Mouse (Mus musculus) cerebellum, adult 2 months (tissue): ENCODE results near the gene Med29. TPM values are rescaled to one million over a fixed set of nuclear protein-coding genes. Genes with fewer than 3 reads are reported as not detected.

ENCODE experiments used
- DNase-seq, 2 experiments: peaks; one replicate each; pipeline ENCODE4 v3.0.0; 2021
- H3K27ac ChIP-seq: fragments of 200-500 bp; 2 replicates; pipeline ENCODE4 v1.5.1; 2012; ENCODE audit warnings: low read length, control low read depth, inconsistent platforms; ENCODE audit not compliant: insufficient read depth
- H3K27me3 ChIP-seq: fragments of 200-500 bp; 2 replicates; pipeline ENCODE4 v1.6.1; 2012; ENCODE audit warnings: inconsistent platforms, mild to moderate bottlenecking, low read length, moderate library complexity; ENCODE audit not compliant: control insufficient read depth, insufficient read depth
- H3K4me1 ChIP-seq: fragments of 200-500 bp; 2 replicates; pipeline ENCODE4 v1.6.1; 2011; ENCODE audit warnings: low read length; ENCODE audit not compliant: control insufficient read depth, insufficient read depth
- H3K4me3 ChIP-seq: fragments of 200-500 bp; replicated peaks from 2 replicates; pipeline ENCODE3; 2011; ENCODE audit warnings: mild to moderate bottlenecking, low read depth, low read length, control low read depth; ENCODE audit not compliant: insufficient read depth
- CTCF ChIP-seq: fragments of 200-500 bp; IDR thresholded peaks from 2 replicates; pipeline ENCODE4 v1.5.1; 2011; ENCODE audit warnings: low read depth, mild to moderate bottlenecking, control low read depth, low read length, moderate library complexity, borderline replicate concordance; ENCODE audit not compliant: insufficient read depth
- POLR2A ChIP-seq: fragments of 200-500 bp; IDR thresholded peaks from 2 replicates; pipeline ENCODE4 v1.6.1; 2011; ENCODE audit warnings: low read length, control low read depth, borderline replicate concordance; ENCODE audit not compliant: insufficient read depth
- WGBS: fragments of 180-500 bp; shearing (Covaris S2); methylation state at CpG from one replicate; pipeline ENCODE4 v1.1.7; 2018; 5-methylcytosine and 5-hydroxymethylcytosine counted together
- polyA plus RNA-seq: library from polyadenylated mRNA; depleted of rRNA; stranded (reverse); fragments of >200 nt; gene quantifications from 2 replicates; pipeline ENCODE4 v1.2.3, GENCODE M21; 2012

Gene Med29
- polyA plus RNA-seq, 1 experiment = 49.5 TPM

DNA sequence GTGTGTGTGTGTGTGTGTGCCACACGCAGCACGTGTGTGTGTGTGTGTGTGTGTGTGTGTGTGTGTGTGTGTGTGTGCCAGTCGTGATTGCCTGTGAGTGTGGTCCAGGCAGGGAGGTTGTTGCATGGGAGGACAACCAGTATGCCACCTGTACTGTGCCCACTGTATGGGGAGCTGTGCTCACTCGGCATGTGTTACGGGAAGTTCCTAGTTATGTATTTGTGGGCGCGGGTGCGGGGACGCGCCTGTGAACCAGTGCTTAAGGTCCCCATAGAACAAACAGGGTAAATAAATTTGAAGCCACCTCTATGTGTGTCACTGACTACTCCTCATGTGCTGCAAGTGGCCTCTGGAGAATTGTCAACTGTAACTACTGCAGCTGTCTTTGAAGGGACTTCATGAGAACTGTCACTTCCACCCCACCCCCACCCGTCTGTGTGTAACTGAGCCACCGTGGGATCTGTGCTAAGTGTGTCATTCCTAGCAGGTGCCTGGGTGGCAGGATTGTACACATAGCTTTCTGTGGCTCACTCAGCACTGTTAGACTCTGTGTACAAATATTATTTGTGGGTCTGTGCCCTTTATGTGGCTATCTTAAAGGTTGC is 10.1 kb downstream of the Med29 start:
- H3K4me1 ChIP-seq = peaks cover 13% of the 10 kb centered on the region
- H3K27ac ChIP-seq = peak overlapping the region; percentile 26; the same call in 1 of the 2 replicates
- 51% methylated on average over 12 of the region's 12 CpGs for WGBS
- no peak for DNase-seq
- H3K27me3 ChIP-seq = no peaks in the 10 kb centered on the region
- TF ChIP-seq POLR2A = no peak
- no peak for TF ChIP-seq CTCF
- peak overlapping the region; percentile 58 for H3K4me3 ChIP-seq

DNA sequence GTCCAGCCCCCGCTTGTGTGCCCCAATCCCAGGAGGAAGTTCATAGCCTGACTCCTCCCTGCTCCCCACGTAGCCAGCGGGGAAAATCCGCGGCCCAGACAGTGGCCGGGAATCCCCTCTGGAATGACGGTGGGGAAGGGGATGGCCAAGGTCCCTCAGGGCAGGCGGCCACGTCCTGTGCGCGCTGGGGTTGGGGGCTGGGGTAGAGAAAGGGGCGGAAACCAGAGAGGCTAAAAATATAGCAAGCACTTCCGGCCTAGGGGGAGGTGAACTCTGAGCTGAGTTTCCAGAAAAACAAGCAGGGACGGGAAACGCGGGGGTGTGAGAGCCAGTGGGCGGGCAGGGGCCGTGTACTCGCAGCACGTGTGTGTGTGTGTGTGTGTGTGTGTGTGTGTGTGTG is 10.6 kb downstream of the Med29 start:
- peak; percentile 31 to 43 for DNase-seq
- TF ChIP-seq POLR2A = no peak
- TF ChIP-seq CTCF = no peak
- no peaks in the 10 kb centered on the region for H3K27me3 ChIP-seq
- peak overlapping the region; percentile 88 for H3K27ac ChIP-seq
- peak overlapping the region; percentile 58 for H3K4me3 ChIP-seq
- WGBS = 5% methylated on average over 20 of the region's 20 CpGs
- H3K4me1 ChIP-seq = peaks cover 13% of the 10 kb centered on the region

DNA sequence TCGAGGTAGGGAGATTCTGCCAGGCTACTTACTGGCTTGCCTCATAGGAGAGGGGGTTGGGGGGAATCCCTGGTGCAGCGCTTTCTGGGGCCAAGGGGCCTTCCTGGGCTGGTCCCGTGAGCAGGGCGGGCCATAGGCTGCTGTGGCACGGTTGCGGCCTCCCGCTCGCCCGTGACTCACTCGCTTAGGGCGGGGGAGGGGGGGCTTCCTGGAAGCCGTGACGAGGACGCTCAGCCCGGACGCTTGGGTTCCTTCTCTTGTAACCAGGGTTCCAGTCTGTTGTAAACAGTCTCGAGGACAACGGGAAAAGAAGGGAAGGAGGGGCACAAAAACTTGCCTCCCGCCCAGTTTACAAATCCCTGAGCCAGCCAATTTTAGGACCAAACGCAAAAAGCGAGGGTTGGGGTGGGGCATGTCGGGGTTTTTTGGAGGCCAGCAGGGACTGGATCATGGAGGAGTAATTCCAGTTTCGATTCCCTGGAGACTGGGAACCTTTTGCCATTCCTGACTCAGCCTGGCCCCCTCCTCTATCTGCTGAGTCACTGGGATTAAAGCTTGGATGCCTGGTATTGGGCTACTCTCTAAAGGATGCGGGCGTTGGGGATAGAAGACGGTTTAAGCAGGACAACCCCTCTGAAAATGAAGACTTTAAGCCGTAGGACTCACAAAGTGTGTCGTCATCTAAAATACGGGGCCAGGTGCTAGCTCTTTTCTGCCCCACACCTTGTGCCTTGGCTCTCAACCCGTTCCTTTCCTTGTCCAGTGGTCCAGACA is 11.3 kb downstream of the Med29 start:
- Histone ChIP-seq H3K27me3 (no peaks in the 10 kb centered on the region), H3K4me3 (peak overlapping the region; percentile 58), H3K4me1 (peaks cover 13% of the 10 kb centered on the region), H3K27ac (peak overlapping the region; percentile 88)
- 18% methylated on average over 30 of the region's 30 CpGs for WGBS
- no peak for TF ChIP-seq POLR2A
- no peak for TF ChIP-seq CTCF
- DNase-seq = peak; percentile 36 to 45

DNA sequence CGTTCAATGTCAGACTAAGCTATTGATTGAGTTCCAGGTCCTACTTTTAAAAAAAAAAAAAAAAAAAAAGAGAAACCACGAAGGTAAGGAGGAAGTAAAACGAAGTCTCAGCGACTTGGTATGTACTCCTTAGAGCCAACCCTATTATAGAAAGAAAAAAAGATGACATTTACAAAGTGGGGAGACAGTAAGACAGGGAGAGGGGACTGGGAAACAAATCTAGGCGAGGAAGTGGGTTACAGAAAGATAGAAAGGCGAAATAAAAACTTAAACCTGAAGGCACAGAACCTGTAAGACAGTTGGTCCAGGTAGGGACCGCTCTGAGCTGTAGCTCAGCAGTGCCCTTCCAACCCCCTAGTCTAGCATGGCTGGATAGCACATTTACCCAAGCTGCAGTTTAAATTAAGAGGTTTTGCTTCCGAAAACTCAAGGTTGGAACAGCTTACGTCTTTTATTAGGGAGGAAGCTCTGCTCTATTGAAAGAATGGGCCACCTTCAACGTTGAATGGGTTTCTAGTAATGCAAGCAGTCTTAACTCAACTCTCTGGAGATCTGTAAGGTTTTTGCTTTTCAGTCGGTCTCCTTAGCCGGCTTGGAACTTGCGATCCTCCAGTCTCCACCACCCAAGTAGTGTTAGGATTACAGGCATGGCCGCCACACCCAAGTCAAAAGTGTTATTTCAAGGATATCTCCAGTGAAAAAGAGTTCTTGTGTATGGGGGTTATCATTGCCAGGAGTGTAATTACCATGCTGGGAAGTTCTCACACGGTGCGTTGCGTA is 12.1 kb downstream of the Med29 start, which contains the start of gene Zfp36:
Gene Zfp36 (minus strand): TSS at position 17 of the 780 bp plus-strand sequence.
- TF ChIP-seq POLR2A (no peak), CTCF (no peak)

DNA sequence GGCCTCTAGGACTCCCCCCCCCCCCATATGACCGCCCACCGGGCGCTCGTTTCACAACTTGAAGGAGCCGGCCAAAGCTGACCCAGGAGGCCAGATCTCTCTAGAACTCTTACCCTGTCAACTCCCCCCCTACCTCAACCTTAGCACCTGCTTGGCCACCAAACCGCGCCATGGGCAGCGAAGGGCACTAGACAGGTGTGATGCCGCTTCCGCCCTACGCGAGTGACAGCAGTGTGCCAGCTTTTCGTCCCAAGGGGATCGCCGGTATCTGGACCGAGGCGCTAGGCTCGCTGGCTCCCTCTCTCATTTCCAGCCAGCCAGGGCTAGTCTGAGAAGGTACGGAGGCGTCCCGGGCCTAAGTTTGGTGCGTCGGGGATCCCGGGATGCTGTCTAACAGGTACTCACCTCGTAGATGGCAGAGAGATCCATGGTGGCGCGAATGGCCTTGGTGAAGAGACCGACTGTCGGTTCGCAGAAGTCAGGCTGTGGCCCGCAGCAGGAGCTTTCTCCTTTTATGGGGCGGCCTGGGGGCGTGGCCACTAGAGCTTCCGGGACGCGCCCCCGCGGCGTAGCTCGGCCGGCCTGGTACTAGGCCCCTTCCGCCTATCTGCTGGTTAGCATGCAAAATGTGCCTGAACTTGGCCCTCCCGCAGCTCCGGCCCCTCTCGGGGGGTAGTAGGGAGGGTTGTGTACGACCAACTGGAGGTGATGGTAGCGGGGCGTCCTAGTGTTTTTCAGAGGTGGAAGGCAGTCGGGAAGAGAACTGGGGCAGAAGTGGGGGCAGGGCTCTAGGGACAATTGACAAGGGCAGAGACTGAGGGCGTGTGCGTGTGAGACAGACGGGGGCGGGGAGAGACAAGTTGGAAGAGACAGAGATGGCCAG is 13.5 kb downstream of the Med29 start:
- TF ChIP-seq CTCF (no peak), POLR2A (peak; percentile 58; the same call in 1 of the 2 replicates)
- Histone ChIP-seq H3K4me1 (peaks cover 13% of the 10 kb centered on the region), H3K27ac (peak overlapping the region; percentile 79), H3K4me3 (peak overlapping the region; percentile 66), H3K27me3 (no peaks in the 10 kb centered on the region)
- DNase-seq = peak; percentile 68 to 69
- WGBS = 7% methylated on average over 53 of the region's 53 CpGs

More for the DNA sequence above, 12.1 kb downstream of the Med29 start, which contains the start of gene Zfp36:
- Histone ChIP-seq H3K27ac (peak within 1 kb of the TSS; percentile 88), H3K4me1 (peaks cover 13% of the 10 kb centered on the region), H3K4me3 (peak within 1 kb of the TSS; percentile 66), H3K27me3 (no peaks in the 10 kb centered on the region)
- no peak for DNase-seq
- WGBS = 71% methylated on average over 17 of the region's 17 CpGs

GRCm38 (mm10) chr7:28378066-28378690 is 14.3 kb downstream of the Med29 start:
- no peak for TF ChIP-seq CTCF
- no peak for TF ChIP-seq POLR2A
- H3K27me3 ChIP-seq = no peaks in the 10 kb centered on the region
- peak overlapping the region; percentile 66 for H3K4me3 ChIP-seq
- DNase-seq = peak in 1 of 2 experiments; percentile 32
- no peak overlapping the region for H3K27ac ChIP-seq
- peaks cover 13% of the 10 kb centered on the region for H3K4me1 ChIP-seq
- 40% methylated on average over 32 of the region's 32 CpGs for WGBS
